Mouse (Mus musculus) cerebellum, adult 2 months (tissue): ENCODE measurements at regions not wholly inside any gene's neighbourhood (a gene's known extent, or its start where the extent isn't known, plus 50 kb on each side); places are given as distances from the start of the nearest gene placed in this dataset.

ENCODE experiments used
- DNase-seq, 2 experiments: peaks; one replicate each; pipeline ENCODE4 v3.0.0; 2021
- H3K27ac ChIP-seq: fragments of 200-500 bp; 2 replicates; pipeline ENCODE4 v1.5.1; 2012; ENCODE audit warnings: low read length, control low read depth, inconsistent platforms; ENCODE audit not compliant: insufficient read depth
- H3K27me3 ChIP-seq: fragments of 200-500 bp; 2 replicates; pipeline ENCODE4 v1.6.1; 2012; ENCODE audit warnings: inconsistent platforms, mild to moderate bottlenecking, low read length, moderate library complexity; ENCODE audit not compliant: control insufficient read depth, insufficient read depth
- H3K4me1 ChIP-seq: fragments of 200-500 bp; 2 replicates; pipeline ENCODE4 v1.6.1; 2011; ENCODE audit warnings: low read length; ENCODE audit not compliant: control insufficient read depth, insufficient read depth
- H3K4me3 ChIP-seq: fragments of 200-500 bp; replicated peaks from 2 replicates; pipeline ENCODE3; 2011; ENCODE audit warnings: mild to moderate bottlenecking, low read depth, low read length, control low read depth; ENCODE audit not compliant: insufficient read depth
- CTCF ChIP-seq: fragments of 200-500 bp; IDR thresholded peaks from 2 replicates; pipeline ENCODE4 v1.5.1; 2011; ENCODE audit warnings: low read depth, mild to moderate bottlenecking, control low read depth, low read length, moderate library complexity, borderline replicate concordance; ENCODE audit not compliant: insufficient read depth
- POLR2A ChIP-seq: fragments of 200-500 bp; IDR thresholded peaks from 2 replicates; pipeline ENCODE4 v1.6.1; 2011; ENCODE audit warnings: low read length, control low read depth, borderline replicate concordance; ENCODE audit not compliant: insufficient read depth
- WGBS: fragments of 180-500 bp; shearing (Covaris S2); methylation state at CpG from one replicate; pipeline ENCODE4 v1.1.7; 2018; 5-methylcytosine and 5-hydroxymethylcytosine counted together

GRCm38 (mm10) chr15:29199988-29200387, 972.4 kb upstream of the Ctnnd2 start:
- H3K4me3 ChIP-seq, result no peak overlapping the region
- no peaks in the 10 kb centered on the region for H3K4me1 ChIP-seq
- H3K27ac ChIP-seq, result no peak overlapping the region
- no peaks in the 10 kb centered on the region for H3K27me3 ChIP-seq
- TF ChIP-seq CTCF (no peak), POLR2A (no peak)
- DNase-seq, result peak in 1 of 2 experiments; percentile 4

GRCm38 (mm10) chr15:29223667-29224066, 948.7 kb upstream of the Ctnnd2 start:
- 0 out of 2 replicates have a peak overlapping the region, but pooled peaks have one; percentile 82 for H3K27ac ChIP-seq
- H3K4me1 ChIP-seq, result peaks cover 7% of the 10 kb centered on the region; the same call in 1 of the 2 replicates
- H3K27me3 ChIP-seq, result no peaks in the 10 kb centered on the region
- no peak; the same call in 1 of the 2 replicates for TF ChIP-seq CTCF
- TF ChIP-seq POLR2A, result no peak
- WGBS, result 2% methylated on average over 3 of the region's 3 CpGs
- DNase-seq, result peak; percentile 85 to 93
- H3K4me3 ChIP-seq, result no peak overlapping the region

- whole genome bisulfite sequencing, result 7% methylated on average over 1 of the region's 1 CpGs
- peak in 1 of 2 experiments; percentile 33 for DNase-seq
- no peak overlapping the region for H3K27ac ChIP-seq
- no peak for TF ChIP-seq CTCF
- TF ChIP-seq POLR2A, result no peak
- peaks cover 7% of the 10 kb centered on the region; the same call in 1 of the 2 replicates for H3K4me1 ChIP-seq
- H3K4me3 ChIP-seq, result no peak overlapping the region
- no peaks in the 10 kb centered on the region for H3K27me3 ChIP-seq
These were observed 945.5 kb upstream of the Ctnnd2 start for GRCm38 (mm10) chr15:29226889-29227288.

GRCm38 (mm10) chr15:29234635-29235034, 937.8 kb upstream of the Ctnnd2 start:
- TF ChIP-seq CTCF (peak; percentile 16; the same call in 1 of the 2 replicates), POLR2A (no peak)
- no peak for DNase-seq

GRCm38 (mm10) chr15:29255152-29255551, 917.2 kb upstream of the Ctnnd2 start:
- H3K4me1 ChIP-seq, result peaks cover 12% of the 10 kb centered on the region; the same call in 1 of the 2 replicates
- H3K4me3 ChIP-seq, result no peak overlapping the region
- no peak for TF ChIP-seq POLR2A
- no peak for TF ChIP-seq CTCF
- no peaks in the 10 kb centered on the region for H3K27me3 ChIP-seq
- WGBS, result 17% methylated on average over 3 of the region's 3 CpGs
- no peak overlapping the region for H3K27ac ChIP-seq
- DNase-seq, result peak in 1 of 2 experiments; percentile 63

More at GRCm38 (mm10) chr15:29234635-29235034, 937.8 kb upstream of the Ctnnd2 start:
- Histone ChIP-seq H3K27me3 (no peaks in the 10 kb centered on the region), H3K4me3 (no peak overlapping the region), H3K4me1 (no peaks in the 10 kb centered on the region), H3K27ac (no peak overlapping the region)

- DNase-seq, result no peak
- Histone ChIP-seq H3K27ac (no peak overlapping the region), H3K4me1 (no peaks in the 10 kb centered on the region), H3K27me3 (no peaks in the 10 kb centered on the region), H3K4me3 (no peak overlapping the region)
- TF ChIP-seq POLR2A, result no peak
- TF ChIP-seq CTCF, result no peak
- 55% methylated on average over 1 of the region's 1 CpGs for WGBS
These were observed 905.6 kb upstream of the Ctnnd2 start for GRCm38 (mm10) chr15:29266767-29267166.

- no peak overlapping the region for H3K27ac ChIP-seq
- WGBS, result 79% methylated on average over 2 of the region's 2 CpGs
- no peak for DNase-seq
- H3K27me3 ChIP-seq, result no peaks in the 10 kb centered on the region
- no peak for TF ChIP-seq CTCF
- no peak overlapping the region for H3K4me3 ChIP-seq
- H3K4me1 ChIP-seq, result no peaks in the 10 kb centered on the region
These were observed 875.9 kb upstream of the Ctnnd2 start for GRCm38 (mm10) chr15:29296454-29296853.
